In the genomic region with DNA sequence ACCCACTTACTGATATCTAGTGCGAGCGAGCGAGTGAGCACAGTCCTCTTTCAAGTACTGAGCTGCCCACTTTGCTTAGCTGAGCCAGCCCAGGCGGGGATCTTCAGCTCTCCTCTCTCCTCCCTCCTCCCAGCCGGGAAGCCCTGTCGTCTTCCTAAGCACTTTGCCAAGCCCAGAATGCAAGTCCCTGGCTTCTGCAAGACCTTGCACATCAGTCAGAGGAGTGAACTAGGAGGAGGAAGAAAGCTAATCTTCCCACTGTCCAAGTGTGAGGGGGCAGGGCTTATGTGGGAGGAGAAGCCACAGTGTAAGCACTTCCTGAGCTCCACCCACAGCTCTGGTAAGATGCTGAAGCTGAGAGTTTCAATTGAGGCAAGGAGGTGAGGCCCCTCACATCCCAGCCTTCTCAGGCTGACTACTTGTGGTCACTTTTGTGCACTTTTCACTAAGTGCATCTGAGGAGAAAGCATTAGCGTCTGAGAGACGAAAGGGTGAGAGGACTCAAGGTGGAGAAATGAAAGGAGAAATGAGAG, we compare ENCODE assay signal across 8 mouse cellular contexts.
A peak's percentile ranks its signal among the peaks of the same experiment; 100 is the strongest.
DNase-seq lines count a peak whose midpoint lies in the region; ATAC-seq lines count a peak whose summit lies in the region.

No protein-coding gene starts in this region.

- no peaks in the 10 kb centered on the region for H3K9me3 ChIP-seq in hindbrain, embryonic 10.5 days
- no peaks in the 10 kb centered on the region for H3K9me3 ChIP-seq in hindbrain, embryonic 16.5 days (ENCODE audit: control insufficient read depth, low read length)
- H3K9me3 ChIP-seq in midbrain, embryonic 10.5 days (replicated peaks): no peaks in the 10 kb centered on the region
- H3K9me3 ChIP-seq in midbrain, embryonic 14.5 days (ENCODE audit: control insufficient read depth, low read length): no peaks in the 10 kb centered on the region
- no peaks in the 10 kb centered on the region for H3K9me3 ChIP-seq in embryonic facial prominence, embryonic 13.5 days

- no peak overlapping the region for H3K9ac ChIP-seq in hindbrain, embryonic 16.5 days (ENCODE audit: low read depth, low read length)
- H3K9ac ChIP-seq in midbrain, embryonic 14.5 days (replicated peaks; ENCODE audit: low read length): no peak overlapping the region
- H3K9ac ChIP-seq in embryonic facial prominence, embryonic 13.5 days: 0 out of 2 replicates have a peak overlapping the region, but pooled peaks have one; percentile 36

- DNase-seq in hindbrain, embryonic 10.5 days (ENCODE audit: low spot score): no peak
- no peak for DNase-seq in midbrain, embryonic 10.5 days (ENCODE audit: low spot score)
- no peak for DNase-seq in midbrain, embryonic 14.5 days
- peak; percentile 17 for DNase-seq in retina, postnatal 7 days (ENCODE audit: low read depth, low spot score)
- DNase-seq in gastrocnemius, postnatal 36 days: no peak

- peak overlapping the region; percentile 16; the same call in 1 of the 2 replicates for H3K4me3 ChIP-seq in hindbrain, embryonic 10.5 days
- no peak overlapping the region for H3K4me3 ChIP-seq in hindbrain, embryonic 16.5 days (ENCODE audit: low read length)
- no peak overlapping the region for H3K4me3 ChIP-seq in midbrain, embryonic 10.5 days
- H3K4me3 ChIP-seq in midbrain, embryonic 14.5 days (replicated peaks; ENCODE audit: low read depth, low read length): no peak overlapping the region
- no peak overlapping the region for H3K4me3 ChIP-seq in embryonic facial prominence, embryonic 13.5 days

- no peak for ATAC-seq in hindbrain, embryonic 16.5 days
- ATAC-seq in midbrain, embryonic 14.5 days (ENCODE audit: low FRiP score, low TSS enrichment): no peak
- ATAC-seq in embryonic facial prominence, embryonic 13.5 days (ENCODE audit: insufficient number of reproducible peaks, insufficient read depth, low FRiP score, low TSS enrichment, low read depth): no peak
- no peak for ATAC-seq in CD4-positive, CD25-positive, alpha-beta regulatory T cell, adult 4 months

- WGBS in hindbrain, embryonic 10.5 days: 37% methylated on average over 8 of the region's 8 CpGs
- 39% methylated on average over 8 of the region's 8 CpGs for WGBS in hindbrain, embryonic 16.5 days
- 24% methylated on average over 8 of the region's 8 CpGs for WGBS in midbrain, embryonic 10.5 days
- 28% methylated on average over 8 of the region's 8 CpGs for WGBS in midbrain, embryonic 14.5 days
- WGBS in embryonic facial prominence, embryonic 13.5 days: 33% methylated on average over 8 of the region's 8 CpGs

- H3K27ac ChIP-seq in hindbrain, embryonic 10.5 days: peak overlapping the region; percentile 46
- no peak overlapping the region for H3K27ac ChIP-seq in hindbrain, embryonic 16.5 days (ENCODE audit: low read depth, low read length)
- peak overlapping the region; percentile 63 for H3K27ac ChIP-seq in midbrain, embryonic 10.5 days (replicated peaks)
- H3K27ac ChIP-seq in midbrain, embryonic 14.5 days (replicated peaks; ENCODE audit: low read depth, low read length): no peak overlapping the region
- no peak overlapping the region for H3K27ac ChIP-seq in embryonic facial prominence, embryonic 13.5 days

- intact Hi-C loops in gastrocnemius, postnatal 36 days (cut with DNase I): no loop called here

- H3K4me2 ChIP-seq in hindbrain, embryonic 16.5 days (ENCODE audit: low read length): no peak overlapping the region
- H3K4me2 ChIP-seq in midbrain, embryonic 14.5 days (ENCODE audit: low read length): no peak overlapping the region
- peak overlapping the region; percentile 40 for H3K4me2 ChIP-seq in embryonic facial prominence, embryonic 13.5 days

- H3K27me3 ChIP-seq in hindbrain, embryonic 10.5 days (ENCODE audit: insufficient read depth, poor library complexity, severe bottlenecking): no peaks in the 10 kb centered on the region
- no peaks in the 10 kb centered on the region for H3K27me3 ChIP-seq in hindbrain, embryonic 16.5 days (replicated peaks; ENCODE audit: control insufficient read depth, insufficient read depth, low read length)
- no peaks in the 10 kb centered on the region for H3K27me3 ChIP-seq in midbrain, embryonic 10.5 days (ENCODE audit: low read depth, poor library complexity, severe bottlenecking)
- H3K27me3 ChIP-seq in midbrain, embryonic 14.5 days (ENCODE audit: control insufficient read depth, insufficient read depth, low read length): no peaks in the 10 kb centered on the region
- no peaks in the 10 kb centered on the region for H3K27me3 ChIP-seq in embryonic facial prominence, embryonic 13.5 days

- peaks cover 8% of the 10 kb centered on the region for H3K4me1 ChIP-seq in hindbrain, embryonic 10.5 days (replicated peaks)
- H3K4me1 ChIP-seq in hindbrain, embryonic 16.5 days (ENCODE audit: control insufficient read depth, insufficient read depth, low read depth, low read length): no peaks in the 10 kb centered on the region
- H3K4me1 ChIP-seq in midbrain, embryonic 10.5 days: peaks cover 15% of the 10 kb centered on the region
- H3K4me1 ChIP-seq in midbrain, embryonic 14.5 days (ENCODE audit: control insufficient read depth, insufficient read depth, low read length): no peaks in the 10 kb centered on the region
- H3K4me1 ChIP-seq in embryonic facial prominence, embryonic 13.5 days: 0 out of 2 replicates have a peak, but pooled peaks cover 6% of the 10 kb centered on the region

- H3K36me3 ChIP-seq in hindbrain, embryonic 10.5 days: no peaks in the 10 kb centered on the region
- H3K36me3 ChIP-seq in hindbrain, embryonic 16.5 days (ENCODE audit: control insufficient read depth, insufficient read depth, low read length): no peaks in the 10 kb centered on the region
- H3K36me3 ChIP-seq in midbrain, embryonic 10.5 days: no peaks in the 10 kb centered on the region
- no peaks in the 10 kb centered on the region for H3K36me3 ChIP-seq in midbrain, embryonic 14.5 days (ENCODE audit: control insufficient read depth, insufficient read depth, low read length)
- H3K36me3 ChIP-seq in embryonic facial prominence, embryonic 13.5 days: no peaks in the 10 kb centered on the region

Comparison
In these comparisons a context has a peak if more than half of its experiments do, and no peak if none do; other contexts are left out.
1. H3K27ac ChIP-seq: peak in hindbrain, embryonic 10.5 days (single experiment) and midbrain, embryonic 10.5 days (single experiment); none in hindbrain, embryonic 16.5 days (single experiment), midbrain, embryonic 14.5 days (single experiment) and embryonic facial prominence, embryonic 13.5 days (single experiment).